Mouse (Mus musculus) kidney, postnatal 10 days (tissue): ENCODE results near the gene Phrf1.

Experiments
- DNase-seq: peaks from one replicate; pipeline ENCODE4 v3.0.0; 2021; ENCODE audit warnings: mixed read lengths

Gene Phrf1

GRCm38 (mm10) chr7:141294479-141294878 lies 65.9 kb downstream of the Phrf1 start:
- DNase-seq, result no peak

GRCm38 (mm10) chr7:141297926-141298650 lies 69.5 kb downstream of the Phrf1 start:
- DNase-seq, result no peak

- no peak for DNase-seq
Measured at GRCm38 (mm10) chr7:141299175-141299574, 70.6 kb downstream of the Phrf1 start.

- no peak for DNase-seq
Measured at GRCm38 (mm10) chr7:141301386-141301785, 72.8 kb downstream of the Phrf1 start.

- DNase-seq, result no peak
Measured at GRCm38 (mm10) chr7:141302702-141303268, 74.2 kb downstream of the Phrf1 start.

- no peak for DNase-seq
Measured at GRCm38 (mm10) chr7:141304537-141304936, 76.0 kb downstream of the Phrf1 start.
